Mouse (Mus musculus): ENCODE data around the gene Iqck.

DNA sequence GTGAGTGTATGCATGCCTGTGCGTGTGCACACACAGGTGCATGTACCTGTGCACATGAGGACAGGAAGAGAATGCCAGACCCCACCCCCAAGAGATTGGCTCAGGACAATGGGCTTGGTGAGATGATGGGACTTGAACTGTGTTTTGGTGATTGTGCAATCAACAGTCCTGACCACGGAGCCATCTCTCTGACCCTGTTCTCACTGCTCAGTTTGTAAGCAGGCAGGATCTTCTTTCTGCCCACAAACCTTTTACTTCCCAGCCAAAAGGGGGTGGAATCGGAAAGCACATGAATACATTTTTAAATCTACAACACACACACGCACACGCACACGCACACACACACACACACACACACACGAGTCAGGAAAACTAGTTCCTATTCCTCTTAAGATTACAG is 56.0 kb downstream of the Iqck start:
- TF ChIP-seq CTCF (IDR thresholded peaks at IDR 0.05) (no peak), POLR2A (IDR thresholded peaks at IDR 0.05; ENCODE audit: insufficient read depth, low read depth, low read length) (no peak)

Data from heart, adult 2 months (tissue).